Mouse (Mus musculus) megakaryocyte, embryonic 14.5 days (primary cell): ENCODE measurements around the gene Akap6. TPM values are rescaled to one million over a fixed set of nuclear protein-coding genes. Genes with fewer than 3 reads are reported as not detected.

Experiments
- H3K27me3 ChIP-seq: replicated peaks from 2 replicates; pipeline ENCODE3; 2012; ENCODE audit warnings: inconsistent platforms
- H3K36me3 ChIP-seq: replicated peaks from 2 replicates; pipeline ENCODE3; 2012; ENCODE audit warnings: low read length, inconsistent platforms, mixed read lengths
- H3K4me1 ChIP-seq: 2 replicates; pipeline ENCODE4 v1.6.1; 2012; ENCODE audit warnings: inconsistent platforms
- H3K4me3 ChIP-seq: replicated peaks from 2 replicates; pipeline ENCODE3; 2012; ENCODE audit warnings: moderate library complexity, mild to moderate bottlenecking, inconsistent platforms
- H3K9me3 ChIP-seq: 2 replicates; pipeline ENCODE4 v1.6.1; 2012; ENCODE audit warnings: inconsistent platforms
- FLI1 ChIP-seq: IDR thresholded peaks from 2 replicates; pipeline ENCODE4 v1.6.1; 2012; ENCODE audit warnings: low read length, inconsistent platforms, mixed read lengths
- GATA1 ChIP-seq: IDR thresholded peaks from 3 replicates; pipeline ENCODE4 v1.6.1; 2012; ENCODE audit warnings: mixed read lengths, low read length, inconsistent platforms, borderline replicate concordance
- polyA plus RNA-seq: library from polyadenylated mRNA; stranded (reverse); fragments of >175 nt; gene quantifications from 2 replicates; pipeline ENCODE4 v1.2.3, GENCODE M21; 2012; ENCODE audit warnings: low replicate concordance; ENCODE audit not compliant: insufficient read depth

The Akap6 gene
- polyA plus RNA-seq, 1 experiment = 0.04 TPM

DNA sequence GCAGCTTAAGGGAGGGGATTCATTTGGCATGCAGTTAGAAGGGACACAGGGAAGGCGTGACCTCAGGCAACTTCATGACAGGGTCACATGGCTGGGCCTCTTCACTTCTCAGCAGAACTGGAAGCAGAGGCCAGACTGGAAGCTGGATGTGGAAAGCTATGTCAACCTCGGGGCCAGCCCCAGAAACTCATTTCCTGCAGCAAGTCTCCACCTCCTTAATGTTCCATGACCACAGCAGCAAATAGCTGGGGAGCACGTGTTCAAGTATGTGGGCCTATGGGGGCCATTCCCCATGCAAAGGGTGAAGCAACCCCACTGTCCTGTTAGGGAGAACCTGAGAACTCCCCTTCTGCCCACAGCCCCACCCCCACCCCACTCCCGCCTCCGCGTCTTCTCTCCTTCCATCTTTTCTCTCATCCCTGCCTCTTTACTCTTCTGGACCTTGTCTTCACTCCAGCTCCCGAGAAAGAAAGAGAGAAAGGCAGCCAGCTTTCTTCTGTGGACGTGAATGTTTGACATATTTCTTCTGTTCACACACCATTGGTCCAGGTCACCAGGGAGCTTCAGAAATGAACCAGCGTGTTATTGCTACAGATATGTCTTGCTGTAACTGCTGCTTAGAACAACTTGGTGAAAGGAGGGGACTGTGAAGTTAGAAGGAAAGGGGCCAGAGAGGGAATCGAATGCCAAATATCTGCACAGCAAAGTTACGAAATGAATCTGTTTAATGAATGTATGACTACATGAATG is 194.6 kb downstream of the Akap6 start:
- no peak for TF ChIP-seq FLI1
- Histone ChIP-seq H3K4me3 (no peak overlapping the region), H3K36me3 (no peaks in the 10 kb centered on the region), H3K9me3 (no peaks in the 10 kb centered on the region), H3K4me1 (no peaks in the 10 kb centered on the region), H3K27me3 (no peaks in the 10 kb centered on the region)

DNA sequence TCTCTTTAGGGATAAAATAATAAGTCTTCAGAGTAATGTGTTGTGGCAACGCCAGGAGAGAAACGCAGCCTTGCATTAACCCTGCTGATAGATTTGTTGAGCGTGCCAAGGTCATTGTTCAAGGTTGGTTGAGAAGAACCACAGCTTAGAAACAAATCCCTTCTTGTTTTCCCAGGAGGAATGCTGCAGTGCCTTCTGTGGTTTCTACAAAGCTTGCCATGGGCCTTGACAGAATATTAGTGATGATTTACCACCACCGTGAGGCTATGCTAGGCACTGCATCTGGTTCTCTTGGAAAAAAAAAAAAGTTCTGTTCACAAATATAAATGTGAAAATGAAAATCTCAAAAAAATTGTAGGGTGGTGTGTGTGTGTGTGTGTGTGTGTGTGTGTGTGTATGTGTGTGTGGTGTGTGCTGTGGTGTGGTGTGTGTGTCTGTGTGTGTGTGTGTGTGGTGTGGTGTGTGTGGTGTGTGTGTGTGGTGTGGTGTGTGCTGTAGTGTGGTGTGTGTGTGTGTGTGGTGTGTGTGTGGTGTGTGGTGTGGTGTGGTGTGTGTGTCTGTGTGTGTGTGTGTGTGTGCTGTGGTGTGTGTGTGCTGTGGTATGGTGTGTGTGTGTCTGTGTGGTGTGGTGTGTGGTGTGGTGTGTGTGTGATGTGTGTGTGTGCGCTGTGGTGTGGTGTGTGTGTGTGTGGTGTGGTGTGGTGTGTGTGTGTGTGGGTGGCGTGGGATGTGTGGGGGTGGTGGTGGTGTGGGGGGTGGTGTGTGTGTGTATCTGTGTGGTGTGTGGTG is 196.7 kb downstream of the Akap6 start:
- no peak overlapping the region for H3K4me3 ChIP-seq
- TF ChIP-seq GATA1 = no peak
- TF ChIP-seq FLI1 = no peak
- no peaks in the 10 kb centered on the region for H3K4me1 ChIP-seq
- H3K36me3 ChIP-seq = no peaks in the 10 kb centered on the region
- no peaks in the 10 kb centered on the region for H3K9me3 ChIP-seq
- no peaks in the 10 kb centered on the region for H3K27me3 ChIP-seq

DNA sequence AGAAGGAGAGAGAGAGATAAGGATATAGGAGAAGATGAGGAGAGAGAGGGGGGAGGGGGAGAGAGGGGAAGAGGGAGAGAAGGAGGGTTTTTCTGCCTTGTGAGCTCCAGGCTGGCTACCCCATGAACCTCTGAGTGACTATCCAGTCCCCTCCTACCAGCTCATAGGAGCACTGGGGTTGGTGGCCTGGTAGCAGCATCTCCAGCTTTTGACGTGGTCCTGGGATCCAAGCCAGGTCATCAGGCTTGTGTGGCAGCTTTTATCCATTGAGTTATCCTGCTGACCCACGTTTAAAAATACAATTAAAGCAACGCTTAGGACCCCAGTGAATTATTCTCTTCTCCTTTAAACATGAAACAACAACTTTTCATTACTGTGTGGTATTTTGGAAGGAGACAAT is 197.6 kb downstream of the Akap6 start:
- Histone ChIP-seq H3K4me3 (no peak overlapping the region), H3K36me3 (no peaks in the 10 kb centered on the region), H3K27me3 (no peaks in the 10 kb centered on the region), H3K9me3 (no peaks in the 10 kb centered on the region), H3K4me1 (no peaks in the 10 kb centered on the region)
- TF ChIP-seq GATA1 = no peak
- TF ChIP-seq FLI1 = no peak

DNA sequence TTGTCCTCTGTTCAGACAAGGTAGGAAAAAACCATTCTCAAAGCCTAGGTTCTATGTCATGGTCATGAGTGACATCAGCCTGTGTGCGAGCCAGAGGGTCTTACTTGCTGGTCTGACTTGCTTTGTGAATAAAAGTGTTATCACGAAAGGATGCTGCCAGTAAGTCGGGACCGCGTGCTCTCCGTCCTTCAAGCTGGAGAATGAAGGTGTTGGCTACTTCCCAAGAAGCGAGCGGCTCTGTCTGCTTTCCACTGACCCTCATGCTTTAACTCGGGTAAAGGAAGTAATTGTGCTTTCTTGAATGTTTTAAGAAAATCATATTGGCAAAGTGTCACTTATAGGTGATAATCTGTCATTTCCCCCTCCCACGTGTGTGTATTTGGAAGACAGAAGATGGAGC is 198.9 kb downstream of the Akap6 start:
- TF ChIP-seq GATA1 (no peak), FLI1 (no peak)
- Histone ChIP-seq H3K27me3 (no peaks in the 10 kb centered on the region), H3K9me3 (no peaks in the 10 kb centered on the region)

DNA sequence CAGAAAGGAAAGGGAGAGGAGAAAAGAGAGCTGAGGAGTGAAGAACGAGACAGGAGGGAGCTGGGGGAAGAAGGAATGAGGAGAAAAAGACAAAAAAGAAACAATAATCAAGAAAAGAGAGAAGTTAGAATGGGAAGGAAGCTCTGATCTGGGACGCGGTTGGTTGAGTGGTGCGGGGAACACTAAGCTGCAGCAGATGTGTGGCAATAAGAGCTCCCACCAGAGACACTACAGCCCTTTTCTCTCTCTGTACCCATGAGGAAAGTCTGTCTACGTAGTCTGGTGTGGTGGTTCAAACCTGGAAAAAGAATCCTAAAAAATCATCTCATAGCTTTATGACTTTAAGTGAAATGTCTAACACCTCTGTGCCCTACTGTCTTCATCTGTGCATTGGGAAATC is 204.9 kb downstream of the Akap6 start:
- Histone ChIP-seq H3K9me3 (no peaks in the 10 kb centered on the region), H3K36me3 (no peaks in the 10 kb centered on the region), H3K4me3 (no peak overlapping the region), H3K27me3 (no peaks in the 10 kb centered on the region), H3K4me1 (peaks cover 6% of the 10 kb centered on the region)
- TF ChIP-seq GATA1 (no peak), FLI1 (no peak)

More for the DNA sequence above, 198.9 kb downstream of the Akap6 start:
- no peaks in the 10 kb centered on the region for H3K36me3 ChIP-seq
- no peak overlapping the region for H3K4me3 ChIP-seq
- no peaks in the 10 kb centered on the region for H3K4me1 ChIP-seq

DNA sequence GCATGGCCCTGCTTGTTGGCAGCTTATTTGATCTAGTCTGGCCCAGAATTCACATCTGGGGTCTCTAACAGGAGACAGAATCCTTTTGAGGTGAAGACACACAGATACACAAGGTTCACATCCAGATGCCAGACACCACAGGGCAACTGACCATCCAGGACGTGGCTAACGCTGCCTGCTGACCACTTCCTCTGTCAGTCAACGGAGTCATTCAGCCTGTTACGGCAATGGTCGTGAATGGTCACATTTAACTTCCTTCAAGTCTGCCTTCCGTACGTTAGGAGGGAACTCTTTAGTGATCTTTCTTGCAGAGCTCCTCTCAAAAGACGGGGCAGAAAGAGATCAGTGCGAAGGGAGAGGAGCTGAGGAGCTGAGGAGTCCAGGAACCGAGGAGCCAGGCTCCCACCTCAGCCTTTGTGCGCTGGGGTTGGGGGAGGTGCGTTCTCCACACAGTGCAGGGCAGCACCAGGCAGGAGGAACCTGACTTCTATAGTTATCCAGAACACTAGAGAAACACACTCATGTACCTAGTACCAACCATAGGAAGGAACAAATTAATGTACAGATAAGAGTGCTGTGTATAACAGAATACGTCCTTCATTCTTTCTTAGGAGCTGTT is 209.4 kb downstream of the Akap6 start:
- no peaks in the 10 kb centered on the region for H3K27me3 ChIP-seq
- no peaks in the 10 kb centered on the region for H3K36me3 ChIP-seq
- peak overlapping the region; percentile 85 for H3K4me3 ChIP-seq
- no peaks in the 10 kb centered on the region for H3K9me3 ChIP-seq
- H3K4me1 ChIP-seq = peaks cover 6% of the 10 kb centered on the region
- TF ChIP-seq GATA1 = no peak
- no peak for TF ChIP-seq FLI1

DNA sequence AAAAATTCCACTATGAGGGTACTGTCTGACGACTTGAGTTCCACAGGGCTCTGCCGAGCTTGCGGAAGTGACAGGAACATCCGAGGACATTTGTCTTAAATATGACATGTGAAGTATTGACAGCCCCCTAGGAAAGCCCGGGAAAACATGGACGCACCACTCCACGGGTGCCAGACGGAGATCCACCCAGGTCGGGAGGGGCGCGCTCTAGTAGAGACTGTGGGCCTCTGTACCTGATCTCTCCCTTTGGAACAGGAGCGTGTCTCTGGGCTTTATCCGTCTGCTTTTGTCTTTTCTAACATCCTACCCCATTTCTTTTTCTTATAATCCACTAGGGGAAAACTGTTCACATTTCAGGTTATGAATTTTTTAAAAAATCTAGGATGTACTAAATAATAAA is 211.2 kb downstream of the Akap6 start:
- Histone ChIP-seq H3K36me3 (no peaks in the 10 kb centered on the region), H3K4me3 (no peak overlapping the region), H3K27me3 (no peaks in the 10 kb centered on the region), H3K4me1 (peaks cover 6% of the 10 kb centered on the region), H3K9me3 (no peaks in the 10 kb centered on the region)
- TF ChIP-seq GATA1 = no peak
- TF ChIP-seq FLI1 = no peak

DNA sequence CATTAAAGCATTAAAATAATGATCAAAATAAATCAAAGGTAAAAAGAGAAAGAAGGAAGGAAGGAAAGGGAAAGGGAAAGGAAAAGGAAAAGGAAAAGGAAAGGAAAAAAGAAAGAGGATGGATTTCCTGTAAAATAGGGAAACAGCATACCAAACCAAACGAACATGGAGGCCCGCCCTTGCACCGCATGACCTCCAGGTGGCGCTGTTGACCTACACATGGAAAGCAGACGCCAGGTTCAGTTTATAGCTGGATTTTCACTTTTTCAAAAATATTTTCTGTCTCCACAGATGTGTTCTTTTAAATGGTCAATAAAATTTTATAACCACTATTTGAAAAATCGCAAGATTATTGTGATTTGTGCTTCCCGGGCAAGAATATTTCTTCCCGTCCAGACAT is 211.6 kb downstream of the Akap6 start:
- Histone ChIP-seq H3K36me3 (no peaks in the 10 kb centered on the region), H3K27me3 (no peaks in the 10 kb centered on the region), H3K4me1 (peaks cover 6% of the 10 kb centered on the region), H3K4me3 (peak overlapping the region; percentile 14), H3K9me3 (no peaks in the 10 kb centered on the region)
- no peak for TF ChIP-seq FLI1
- TF ChIP-seq GATA1 = no peak

DNA sequence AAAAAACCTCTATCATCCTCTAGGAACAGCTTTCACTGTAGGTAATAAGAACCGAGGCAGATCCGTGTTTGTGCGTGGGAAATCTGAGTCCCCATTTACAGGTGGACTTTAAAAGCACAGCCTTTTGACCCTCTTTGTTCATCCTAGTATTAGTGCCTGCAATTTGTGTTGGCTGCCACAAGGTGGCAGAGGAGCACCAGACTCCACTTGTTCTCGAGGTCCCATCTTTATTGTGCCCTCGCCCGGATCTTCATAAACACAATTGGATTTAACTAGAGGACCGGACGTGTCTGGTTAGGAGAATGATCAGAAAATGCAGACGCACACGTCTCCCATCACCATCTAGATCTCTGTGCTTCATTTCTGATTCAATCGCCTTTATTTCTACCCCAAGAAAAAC is 219.8 kb downstream of the Akap6 start:
- H3K36me3 ChIP-seq = no peaks in the 10 kb centered on the region
- TF ChIP-seq GATA1 = no peak
- TF ChIP-seq FLI1 = no peak
- no peaks in the 10 kb centered on the region for H3K9me3 ChIP-seq
- no peak overlapping the region for H3K4me3 ChIP-seq
- peaks cover 4% of the 10 kb centered on the region for H3K27me3 ChIP-seq
- no peaks in the 10 kb centered on the region for H3K4me1 ChIP-seq

DNA sequence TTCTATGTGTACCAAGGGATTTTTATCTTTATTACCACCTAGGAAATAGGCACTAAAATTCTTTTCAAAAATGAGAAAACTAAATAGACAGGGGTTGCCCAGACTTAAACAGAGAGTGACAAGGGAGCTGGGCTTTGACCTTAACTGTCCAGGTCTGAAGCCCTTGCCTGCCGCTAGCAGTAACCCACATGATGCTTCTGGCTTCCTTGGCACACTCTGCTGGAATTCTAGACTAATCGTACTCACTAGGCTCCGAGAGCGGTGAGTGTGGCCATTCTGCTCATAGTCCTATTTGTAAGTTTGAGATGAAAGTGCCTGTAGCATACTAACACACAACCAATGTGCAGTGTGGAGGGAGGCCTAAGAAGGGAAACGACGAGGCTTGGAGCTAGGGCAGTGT is 223.3 kb downstream of the Akap6 start:
- Histone ChIP-seq H3K27me3 (peaks cover 2% of the 10 kb centered on the region), H3K4me3 (no peak overlapping the region), H3K36me3 (no peaks in the 10 kb centered on the region), H3K4me1 (no peaks in the 10 kb centered on the region), H3K9me3 (no peaks in the 10 kb centered on the region)
- TF ChIP-seq GATA1 = no peak
- TF ChIP-seq FLI1 = no peak
